Comparison of ENCODE assay signal across 15 mouse cellular contexts in genomic region chr12:98974157-98974804, GRCm38 (mm10). TPM values are rescaled to one million over a fixed set of nuclear protein-coding genes. Genes with fewer than 3 reads are reported as not detected.
DNase-seq lines count a peak whose midpoint lies in the region; ATAC-seq and TF ChIP-seq lines count a peak whose summit lies in the region.
"Had no signal": no experiment of that assay in that cellular context is flagged by ENCODE, and none has a peak within 500 bp of the region (broad histone marks: within the 10 kb centered on the region; RNA-seq: fewer than 3 reads in every experiment).

No protein-coding gene starts in this region.

- H3K4me3 ChIP-seq in stomach, embryonic 16.5 days (replicated peaks; ENCODE audit: low read length): no peak overlapping the region
- no peak overlapping the region for H3K4me3 ChIP-seq in stomach, postnatal 0 days (ENCODE audit: low read depth, low read length)
- no peak overlapping the region for H3K4me3 ChIP-seq in intestine, embryonic 15.5 days (replicated peaks)
- H3K4me3 ChIP-seq in liver, postnatal 0 days (ENCODE audit: low read depth, low read length): no peak overlapping the region
- H3K4me3 ChIP-seq: kidney, embryonic 15.5 days; limb, embryonic 13.5 days; lung, embryonic 15.5 days had no signal

- 52% methylated on average over 12 of the region's 12 CpGs for WGBS in stomach, embryonic 16.5 days
- 43% methylated on average over 12 of the region's 12 CpGs for WGBS in stomach, postnatal 0 days
- 55% methylated on average over 12 of the region's 12 CpGs for WGBS in intestine, embryonic 15.5 days
- WGBS in liver, postnatal 0 days (ENCODE audit: insufficient replicate concordance): 73% methylated on average over 12 of the region's 12 CpGs

- no peaks in the 10 kb centered on the region for H3K9me3 ChIP-seq in stomach, embryonic 16.5 days (replicated peaks; ENCODE audit: control insufficient read depth, low read length)
- H3K9me3 ChIP-seq in stomach, postnatal 0 days (ENCODE audit: control insufficient read depth, low read length): no peaks in the 10 kb centered on the region
- no peaks in the 10 kb centered on the region for H3K9me3 ChIP-seq in intestine, embryonic 15.5 days
- no peaks in the 10 kb centered on the region for H3K9me3 ChIP-seq in liver, postnatal 0 days (ENCODE audit: low read length)
- H3K9me3 ChIP-seq: kidney, embryonic 15.5 days; lung, embryonic 15.5 days had no signal

- peak; percentile 25; the same call in 1 of the 2 replicates for ATAC-seq in stomach, embryonic 16.5 days (ENCODE audit: insufficient read depth, low FRiP score)
- no peak for ATAC-seq in stomach, postnatal 0 days (ENCODE audit: low FRiP score, low TSS enrichment)
- peak; percentile 55; the same call in 1 of the 2 replicates for ATAC-seq in intestine, embryonic 15.5 days
- ATAC-seq in liver, postnatal 0 days: no peak

- TF ChIP-seq CTCF in stomach, postnatal 0 days (IDR thresholded peaks at IDR 0.05; ENCODE audit: low read depth): no peak
- no peak for TF ChIP-seq CTCF in liver, postnatal 0 days (IDR thresholded peaks at IDR 0.05; ENCODE audit: low read depth)

- H3K36me3 ChIP-seq in stomach, embryonic 16.5 days (ENCODE audit: control insufficient read depth, insufficient read depth, low read length): peaks cover 4% of the 10 kb centered on the region; the same call in 1 of the 2 replicates
- H3K36me3 ChIP-seq in stomach, postnatal 0 days (ENCODE audit: control insufficient read depth, insufficient read depth, low read length): no peaks in the 10 kb centered on the region
- no peaks in the 10 kb centered on the region; the same call in none of the 2 replicates for H3K36me3 ChIP-seq in intestine, embryonic 15.5 days
- H3K36me3 ChIP-seq in liver, postnatal 0 days (replicated peaks; ENCODE audit: insufficient read depth, low read length): no peaks in the 10 kb centered on the region

- no peaks in the 10 kb centered on the region; the same call in 1 of the 2 replicates for H3K4me1 ChIP-seq in stomach, embryonic 16.5 days (ENCODE audit: control insufficient read depth, insufficient read depth, low read length)
- no peaks in the 10 kb centered on the region for H3K4me1 ChIP-seq in stomach, postnatal 0 days (replicated peaks; ENCODE audit: control insufficient read depth, insufficient read depth)
- H3K4me1 ChIP-seq in intestine, embryonic 15.5 days (replicated peaks): no peaks in the 10 kb centered on the region
- H3K4me1 ChIP-seq in liver, postnatal 0 days (ENCODE audit: insufficient read depth): no peaks in the 10 kb centered on the region
- H3K4me1 ChIP-seq: kidney, embryonic 15.5 days; limb, embryonic 13.5 days; lung, embryonic 15.5 days had no signal

- H3K9ac ChIP-seq in stomach, embryonic 16.5 days (ENCODE audit: low read length): no peak overlapping the region
- no peak overlapping the region for H3K9ac ChIP-seq in stomach, postnatal 0 days (ENCODE audit: low read length)
- no peak overlapping the region for H3K9ac ChIP-seq in intestine, embryonic 15.5 days
- H3K9ac ChIP-seq in liver, postnatal 0 days (replicated peaks): no peak overlapping the region
- H3K9ac ChIP-seq: kidney, embryonic 15.5 days; limb, embryonic 13.5 days; lung, embryonic 15.5 days had no signal

- no peak overlapping the region for H3K4me2 ChIP-seq in stomach, embryonic 16.5 days (ENCODE audit: low read depth, low read length)
- no peak overlapping the region for H3K4me2 ChIP-seq in stomach, postnatal 0 days (replicated peaks; ENCODE audit: low read depth)
- no peak overlapping the region for H3K4me2 ChIP-seq in intestine, embryonic 15.5 days (replicated peaks)
- no peak overlapping the region for H3K4me2 ChIP-seq in liver, postnatal 0 days (ENCODE audit: low read depth, low read length)
- H3K4me2 ChIP-seq: kidney, embryonic 15.5 days; limb, embryonic 13.5 days; lung, embryonic 15.5 days had no signal

- TF ChIP-seq EP300 in stomach, postnatal 0 days (optimal IDR thresholded peaks at IDR 0.05): no peak
- TF ChIP-seq EP300 in liver, postnatal 0 days (IDR thresholded peaks at IDR 0.05; ENCODE audit: low read depth): no peak

- DNase-seq in embryo, embryonic 10 days (ENCODE audit: low spot score): peak; percentile 50
- DNase-seq in embryo, embryonic 9.5 days (ENCODE audit: extremely low spot score): no peak
- DNase-seq in stomach, postnatal 0 days (ENCODE audit: low spot score): no peak
- DNase-seq in liver, postnatal 0 days: no peak
- no peak for DNase-seq in gastrocnemius, postnatal 4 days (ENCODE audit: low spot score in 2 of 2)
- DNase-seq in testis, postnatal 10 days (ENCODE audit: low spot score): no peak
- DNase-seq: heart, postnatal 14 days; thymus, postnatal 14 days had no signal

- H3K27ac ChIP-seq in stomach, embryonic 16.5 days (ENCODE audit: low read length): no peak overlapping the region
- H3K27ac ChIP-seq in stomach, postnatal 0 days (replicated peaks): no peak overlapping the region
- no peak overlapping the region for H3K27ac ChIP-seq in intestine, embryonic 15.5 days
- no peak overlapping the region for H3K27ac ChIP-seq in liver, postnatal 0 days (ENCODE audit: low read depth)
- H3K27ac ChIP-seq: kidney, embryonic 15.5 days; limb, embryonic 13.5 days; lung, embryonic 15.5 days had no signal

- H3K27me3 ChIP-seq in stomach, embryonic 16.5 days (ENCODE audit: control insufficient read depth, insufficient read depth, low read length): no peaks in the 10 kb centered on the region
- H3K27me3 ChIP-seq in stomach, postnatal 0 days (ENCODE audit: control insufficient read depth, insufficient read depth, low read length): no peaks in the 10 kb centered on the region
- H3K27me3 ChIP-seq in intestine, embryonic 15.5 days (replicated peaks): no peaks in the 10 kb centered on the region
- H3K27me3 ChIP-seq in liver, postnatal 0 days (ENCODE audit: insufficient read depth, low read length): no peaks in the 10 kb centered on the region
- H3K27me3 ChIP-seq: kidney, embryonic 15.5 days; limb, embryonic 13.5 days; lung, embryonic 15.5 days had no signal

RNA-seq across cellular contexts. Expression of gene Ttc8, which starts 53.9 kb away (rescaled TPM):
- polyA plus RNA-seq in stomach, embryonic 16.5 days (2015; fragmentation: Nextera tagmentation; extraction: Ambion mirVana): 22.8 and 24.3 TPM in 2 replicates
- polyA plus RNA-seq in stomach, postnatal 0 days (2015; fragmentation: Nextera tagmentation; extraction: Ambion mirVana): 9.9 and 11.7 TPM in 2 replicates
- 16.4 and 18.5 TPM in 2 replicates for polyA plus RNA-seq in intestine, embryonic 15.5 days (2015; fragmentation: Nextera tagmentation; extraction: Ambion mirVana)
- polyA plus RNA-seq in liver, postnatal 0 days (2015; fragmentation: Nextera tagmentation; extraction: Ambion mirVana): 2.2 and 2.7 TPM in 2 replicates
- 10 to 100 TPM; 20.3 to 20.6 TPM for total RNA-seq in gastrocnemius, postnatal 4 days (2021)
- total RNA-seq: MEL; monocyte, adult 5-6 weeks had no signal

Comparison
In these comparisons a context has a peak if more than half of its experiments do, and no peak if none do; other contexts are left out.
1. ATAC-seq: peak in stomach, embryonic 16.5 days (single experiment) and intestine, embryonic 15.5 days (single experiment); none in stomach, postnatal 0 days (single experiment) and liver, postnatal 0 days (single experiment).